Mouse (Mus musculus) stomach, postnatal 0 days (tissue): Measurements from ENCODE around the gene Nlk.

Experiments used
- CTCF ChIP-seq: IDR thresholded peaks from 2 replicates; pipeline ENCODE4 v1.5.1; 2016; ENCODE audit warnings: antibody characterized with exemption, low read depth, mild to moderate bottlenecking, moderate library complexity
- EP300 ChIP-seq: optimal IDR thresholded peaks from 2 replicates; pipeline ENCODE3; 2016; ENCODE audit warnings: antibody characterized with exemption

DNA sequence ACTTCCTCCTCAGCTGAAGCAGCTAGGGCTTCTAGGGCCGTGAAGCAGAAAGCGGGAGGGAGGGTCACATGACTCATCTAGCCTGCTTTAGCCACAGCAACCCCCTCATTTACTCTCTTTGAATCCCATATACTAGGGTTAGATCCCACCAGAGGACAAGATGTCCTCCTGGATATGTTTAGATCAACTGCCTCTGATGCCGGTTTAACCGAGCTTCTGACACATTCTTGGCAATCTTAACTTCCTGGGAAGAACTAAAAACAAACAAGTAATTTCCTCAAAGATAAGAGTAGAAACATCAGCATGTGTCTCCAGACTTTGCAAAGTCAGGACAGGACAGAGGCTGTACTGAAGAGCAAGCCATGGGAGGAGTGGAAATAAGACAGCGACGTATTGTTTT lies 130.4 kb downstream of the Nlk start:
- no peak for TF ChIP-seq CTCF
- TF ChIP-seq EP300: no peak
